Mouse (Mus musculus) heart, embryonic 13.5 days (tissue): ENCODE measurements at regions not wholly inside any gene's neighbourhood (a gene's known extent, or its start where the extent isn't known, plus 50 kb on each side); places are given as distances from the start of the nearest gene placed in this dataset.

ENCODE experiments used
- ATAC-seq: fragments of 200-750 bp; cut with Nextera tagmentation; 2 replicates; pipeline ENCODE4 v1.8.0; 2017; ENCODE audit warnings: moderate TSS enrichment; ENCODE audit not compliant: insufficient number of reproducible peaks, low FRiP score, low TSS enrichment; ENCODE audit errors: extremely low read depth
- H3K27ac ChIP-seq: fragments of 300-500 bp; sonication (generic); replicated peaks from 2 replicates; pipeline ENCODE4 v1.5.1; 2015; ENCODE audit warnings: moderate library complexity, mild to moderate bottlenecking, inconsistent platforms
- H3K27me3 ChIP-seq: fragments of 300-500 bp; sonication (generic); replicated peaks from 2 replicates; pipeline ENCODE4 v1.6.1; 2015; ENCODE audit warnings: mild to moderate bottlenecking, inconsistent platforms
- H3K36me3 ChIP-seq: fragments of 300-500 bp; sonication (generic); 2 replicates; pipeline ENCODE4 v1.6.1; 2015; ENCODE audit warnings: mild to moderate bottlenecking, inconsistent platforms
- H3K4me1 ChIP-seq: fragments of 300-500 bp; sonication (generic); 2 replicates; pipeline ENCODE4 v1.6.1; 2015; ENCODE audit warnings: inconsistent platforms
- H3K4me2 ChIP-seq: fragments of 300-500 bp; sonication (generic); 2 replicates; pipeline ENCODE4 v1.6.1; 2015; ENCODE audit warnings: inconsistent platforms, mild to moderate bottlenecking, moderate library complexity
- H3K4me3 ChIP-seq: fragments of 300-500 bp; sonication (generic); 2 replicates; pipeline ENCODE4 v1.5.1; 2015; ENCODE audit warnings: moderate library complexity, mild to moderate bottlenecking, inconsistent platforms
- H3K9ac ChIP-seq: fragments of 300-500 bp; sonication (generic); 2 replicates; pipeline ENCODE4 v1.6.1; 2015; ENCODE audit warnings: inconsistent platforms, mild to moderate bottlenecking, moderate library complexity
- H3K9me3 ChIP-seq: fragments of 300-500 bp; sonication (generic); 2 replicates; pipeline ENCODE4 v1.6.1; 2016; ENCODE audit warnings: inconsistent platforms
- WGBS: fragments of 180-500 bp; shearing (Covaris S2); methylation state at CpG from one replicate; pipeline ENCODE4 v1.1.7; 2015; ENCODE audit warnings: mixed read lengths; 5-methylcytosine and 5-hydroxymethylcytosine counted together

DNA sequence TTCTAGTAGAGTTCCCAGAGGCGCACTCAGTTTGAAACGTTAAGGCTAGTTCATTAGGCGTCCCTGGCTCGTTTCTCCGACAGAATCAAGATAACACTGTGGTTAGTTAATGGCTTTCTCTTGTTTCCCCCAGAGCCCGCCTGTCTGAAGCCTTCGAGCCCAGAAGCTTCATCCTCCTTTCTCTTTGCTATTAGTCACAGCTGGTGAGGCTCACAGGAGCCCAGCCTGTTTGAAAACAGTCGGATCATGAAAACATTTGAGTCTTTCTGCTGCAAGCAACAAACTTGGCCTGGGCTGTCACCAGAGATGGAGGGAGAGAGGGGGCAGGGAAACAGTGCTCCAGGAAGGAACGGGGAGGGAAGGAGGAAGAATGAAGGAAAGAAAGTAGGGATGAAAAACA lies 711.0 kb downstream of the Nr2f2 start:
- no peaks in the 10 kb centered on the region for H3K4me1 ChIP-seq
- no peak for ATAC-seq
- no peaks in the 10 kb centered on the region for H3K27me3 ChIP-seq
- no peaks in the 10 kb centered on the region for H3K36me3 ChIP-seq
- H3K4me3 ChIP-seq, result no peak overlapping the region
- H3K9ac ChIP-seq, result no peak overlapping the region
- no peak overlapping the region for H3K27ac ChIP-seq
- H3K9me3 ChIP-seq, result no peaks in the 10 kb centered on the region
- peak overlapping the region; percentile 39 for H3K4me2 ChIP-seq
- 5% methylated on average over 9 of the region's 9 CpGs for WGBS

GRCm38 (mm10) chr7:69645449-69645848 lies 721.1 kb downstream of the Nr2f2 start:
- Histone ChIP-seq H3K4me3 (no peak overlapping the region), H3K9ac (no peak overlapping the region), H3K27ac (no peak overlapping the region), H3K27me3 (no peaks in the 10 kb centered on the region), H3K36me3 (no peaks in the 10 kb centered on the region), H3K4me2 (no peak overlapping the region), H3K4me1 (no peaks in the 10 kb centered on the region), H3K9me3 (no peaks in the 10 kb centered on the region)
- 58% methylated on average over 6 of the region's 6 CpGs for WGBS
- no peak for ATAC-seq

DNA sequence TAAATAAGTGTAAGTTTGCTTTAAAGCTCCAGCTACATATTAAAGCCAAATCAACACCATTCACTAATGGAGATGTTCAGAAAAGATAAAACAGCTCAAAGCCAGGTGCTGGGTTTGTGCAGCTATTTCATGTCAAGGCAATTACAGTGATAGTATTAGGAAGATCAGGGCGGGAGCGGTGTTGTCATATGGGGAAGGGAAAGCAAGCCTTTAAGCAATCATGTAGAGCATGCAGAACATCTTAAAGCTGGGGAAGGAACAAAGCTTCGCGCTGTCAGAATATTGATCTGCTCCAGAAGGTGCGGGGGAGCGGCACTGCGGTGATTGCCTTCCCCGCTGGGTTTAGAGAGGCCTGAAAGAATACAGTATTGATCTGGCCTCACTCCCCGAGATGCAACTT lies 724.9 kb downstream of the Nr2f2 start:
- no peaks in the 10 kb centered on the region for H3K36me3 ChIP-seq
- WGBS, result 45% methylated on average over 9 of the region's 9 CpGs
- no peak overlapping the region for H3K4me2 ChIP-seq
- H3K27me3 ChIP-seq, result no peaks in the 10 kb centered on the region
- no peak for ATAC-seq
- no peak overlapping the region for H3K9ac ChIP-seq
- no peak overlapping the region for H3K27ac ChIP-seq
- no peaks in the 10 kb centered on the region for H3K9me3 ChIP-seq
- H3K4me3 ChIP-seq, result no peak overlapping the region
- H3K4me1 ChIP-seq, result no peaks in the 10 kb centered on the region

GRCm38 (mm10) chr7:69599866-69600265 lies 766.7 kb downstream of the Nr2f2 start:
- H3K9me3 ChIP-seq, result no peaks in the 10 kb centered on the region
- H3K4me2 ChIP-seq, result no peak overlapping the region
- ATAC-seq, result no peak
- H3K27me3 ChIP-seq, result no peaks in the 10 kb centered on the region
- H3K27ac ChIP-seq, result no peak overlapping the region
- 58% methylated on average over 3 of the region's 3 CpGs for WGBS
- no peaks in the 10 kb centered on the region for H3K4me1 ChIP-seq
- no peak overlapping the region for H3K4me3 ChIP-seq
- H3K36me3 ChIP-seq, result no peaks in the 10 kb centered on the region
- no peak overlapping the region for H3K9ac ChIP-seq

DNA sequence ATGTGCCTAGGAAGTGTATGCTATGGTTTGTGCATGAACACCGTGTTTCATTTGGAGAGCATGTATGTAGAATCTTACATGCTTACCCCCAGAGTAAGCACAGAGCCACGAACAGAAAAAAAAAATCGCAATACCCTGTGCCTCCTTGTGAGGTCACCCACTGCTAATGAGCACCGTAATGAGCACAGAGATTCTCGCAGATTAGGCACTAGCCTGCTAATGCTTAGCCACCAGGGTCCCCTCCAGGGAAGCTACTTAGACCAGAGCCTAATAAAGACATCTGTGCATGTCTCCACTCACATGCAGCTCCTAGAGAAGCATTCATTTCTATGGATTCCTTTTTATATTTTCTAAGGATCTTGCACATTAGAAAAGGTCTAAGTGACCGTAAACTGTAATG lies 780.8 kb downstream of the Nr2f2 start:
- H3K9me3 ChIP-seq, result no peaks in the 10 kb centered on the region
- no peaks in the 10 kb centered on the region for H3K36me3 ChIP-seq
- no peak overlapping the region for H3K4me3 ChIP-seq
- WGBS, result 44% methylated on average over 6 of the region's 6 CpGs
- no peak overlapping the region for H3K9ac ChIP-seq
- H3K27me3 ChIP-seq, result no peaks in the 10 kb centered on the region
- no peaks in the 10 kb centered on the region for H3K4me1 ChIP-seq
- ATAC-seq, result no peak
- no peak overlapping the region for H3K27ac ChIP-seq
- no peak overlapping the region for H3K4me2 ChIP-seq

DNA sequence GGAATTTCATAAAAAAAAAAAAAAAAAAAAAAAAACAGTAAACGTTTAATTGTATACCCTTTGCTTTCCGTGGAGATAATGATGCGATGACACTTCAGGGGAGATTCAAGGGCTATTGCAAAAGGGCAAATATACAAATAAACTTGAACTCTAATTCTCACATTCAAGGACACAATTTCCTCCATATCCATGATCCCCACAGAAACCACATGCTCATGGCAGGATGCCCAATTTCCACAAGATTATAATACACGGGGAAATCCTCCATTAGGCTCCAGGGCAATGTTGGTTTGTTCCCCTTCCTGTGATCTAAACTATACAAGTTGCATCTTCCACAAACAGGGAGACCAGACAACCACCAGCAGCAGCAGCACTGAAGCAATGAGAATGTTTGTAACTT lies 781.4 kb downstream of the Nr2f2 start:
- Histone ChIP-seq H3K27me3 (no peaks in the 10 kb centered on the region), H3K27ac (no peak overlapping the region), H3K9ac (no peak overlapping the region), H3K4me3 (no peak overlapping the region), H3K4me2 (no peak overlapping the region), H3K4me1 (no peaks in the 10 kb centered on the region), H3K36me3 (no peaks in the 10 kb centered on the region), H3K9me3 (no peaks in the 10 kb centered on the region)
- 64% methylated on average over 4 of the region's 4 CpGs for WGBS
- ATAC-seq, result no peak

DNA sequence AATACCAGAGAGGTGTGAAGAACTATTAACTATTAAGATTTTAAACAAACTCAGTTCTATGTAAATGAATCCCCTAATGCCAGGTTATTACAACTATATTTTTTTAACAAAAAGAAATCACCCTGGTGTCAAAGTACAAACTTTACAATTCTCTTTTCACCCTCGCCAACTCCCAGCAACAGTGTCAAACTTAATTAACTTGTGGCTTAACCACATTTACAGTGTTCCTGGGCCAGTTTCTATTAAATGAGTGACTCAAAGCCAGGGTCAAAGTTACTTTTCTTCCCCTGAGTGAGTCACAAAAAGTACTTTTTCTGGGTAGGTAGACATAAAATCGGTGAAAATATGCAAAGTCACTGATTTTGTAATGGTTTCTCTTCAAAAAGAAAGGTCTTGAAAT lies 782.0 kb downstream of the Nr2f2 start:
- Histone ChIP-seq H3K27ac (no peak overlapping the region), H3K4me2 (no peak overlapping the region)
- WGBS, result 76% methylated on average over 2 of the region's 2 CpGs

GRCm38 (mm10) chr7:69583901-69584300 lies 782.6 kb downstream of the Nr2f2 start:
- WGBS, result 59% methylated on average over 1 of the region's 1 CpGs
- ATAC-seq, result no peak
- Histone ChIP-seq H3K4me2 (no peak overlapping the region), H3K4me1 (no peaks in the 10 kb centered on the region), H3K27ac (no peak overlapping the region), H3K9ac (no peak overlapping the region), H3K9me3 (no peaks in the 10 kb centered on the region), H3K36me3 (no peaks in the 10 kb centered on the region), H3K4me3 (no peak overlapping the region), H3K27me3 (no peaks in the 10 kb centered on the region)

More for the DNA sequence above, 782.0 kb downstream of the Nr2f2 start:
- no peak overlapping the region for H3K9ac ChIP-seq
- ATAC-seq, result no peak
- H3K4me1 ChIP-seq, result no peaks in the 10 kb centered on the region
- no peaks in the 10 kb centered on the region for H3K27me3 ChIP-seq
- no peak overlapping the region for H3K4me3 ChIP-seq
- no peaks in the 10 kb centered on the region for H3K9me3 ChIP-seq
- H3K36me3 ChIP-seq, result no peaks in the 10 kb centered on the region

DNA sequence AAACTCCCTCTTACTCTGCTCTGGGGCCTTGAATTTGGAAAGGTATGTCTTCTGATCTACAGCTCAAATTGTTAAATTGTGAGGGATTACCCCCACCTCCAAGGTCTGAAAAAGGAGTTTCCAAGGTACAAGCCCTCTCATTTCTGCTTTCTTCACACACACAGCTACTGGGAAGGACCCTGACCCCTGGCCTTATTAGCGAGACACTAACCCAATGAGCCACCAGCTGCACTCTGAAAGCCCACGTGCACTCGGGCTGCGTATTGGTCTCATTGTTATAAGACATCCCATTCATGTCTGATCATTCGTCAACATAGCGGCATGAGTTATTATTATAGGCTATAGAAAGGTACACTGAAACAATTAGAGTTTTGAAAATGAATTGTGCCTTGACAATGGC lies 784.9 kb downstream of the Nr2f2 start:
- H3K27ac ChIP-seq, result no peak overlapping the region
- H3K4me3 ChIP-seq, result no peak overlapping the region
- no peaks in the 10 kb centered on the region for H3K36me3 ChIP-seq
- no peak overlapping the region for H3K9ac ChIP-seq
- no peaks in the 10 kb centered on the region for H3K27me3 ChIP-seq
- WGBS, result 87% methylated on average over 6 of the region's 6 CpGs
- no peak for ATAC-seq
- no peaks in the 10 kb centered on the region for H3K9me3 ChIP-seq
- no peak overlapping the region for H3K4me2 ChIP-seq
- H3K4me1 ChIP-seq, result no peaks in the 10 kb centered on the region

- no peak overlapping the region for H3K4me2 ChIP-seq
- H3K9me3 ChIP-seq, result no peaks in the 10 kb centered on the region
- no peak overlapping the region for H3K9ac ChIP-seq
- H3K4me3 ChIP-seq, result no peak overlapping the region
- no peaks in the 10 kb centered on the region for H3K4me1 ChIP-seq
- no peaks in the 10 kb centered on the region for H3K27me3 ChIP-seq
- 62% methylated on average over 18 of the region's 18 CpGs for WGBS
- H3K27ac ChIP-seq, result no peak overlapping the region
- no peaks in the 10 kb centered on the region for H3K36me3 ChIP-seq
- ATAC-seq, result no peak
Measured at GRCm38 (mm10) chr7:69578958-69579810, 787.4 kb downstream of the Nr2f2 start.

GRCm38 (mm10) chr7:69577754-69578153 lies 788.8 kb downstream of the Nr2f2 start:
- WGBS, result 72% methylated on average over 6 of the region's 6 CpGs
- H3K27ac ChIP-seq, result no peak overlapping the region
- H3K36me3 ChIP-seq, result no peaks in the 10 kb centered on the region
- no peak for ATAC-seq
- H3K4me2 ChIP-seq, result no peak overlapping the region
- no peak overlapping the region for H3K4me3 ChIP-seq
- H3K4me1 ChIP-seq, result no peaks in the 10 kb centered on the region
- no peaks in the 10 kb centered on the region for H3K27me3 ChIP-seq
- H3K9ac ChIP-seq, result no peak overlapping the region
- H3K9me3 ChIP-seq, result no peaks in the 10 kb centered on the region

- no peak for ATAC-seq
- no peaks in the 10 kb centered on the region for H3K27me3 ChIP-seq
- H3K9ac ChIP-seq, result no peak overlapping the region
- no peak overlapping the region for H3K27ac ChIP-seq
- no peak overlapping the region for H3K4me3 ChIP-seq
- no peaks in the 10 kb centered on the region for H3K4me1 ChIP-seq
- no peaks in the 10 kb centered on the region for H3K36me3 ChIP-seq
- 73% methylated on average over 6 of the region's 6 CpGs for WGBS
- no peak overlapping the region for H3K4me2 ChIP-seq
- H3K9me3 ChIP-seq, result no peaks in the 10 kb centered on the region
Measured at GRCm38 (mm10) chr7:69576596-69576995, 789.9 kb downstream of the Nr2f2 start.
